Mouse (Mus musculus) R1 (cell line): ENCODE measurements around the gene Dagla.
A peak's percentile ranks its signal among the peaks of the same experiment; 100 is the strongest.

ENCODE experiments used
- DNase-seq: peaks from one replicate; pipeline ENCODE4 v3.0.0-alpha.2; 2018; ENCODE audit warnings: low read depth, low spot score

The Dagla gene

DNA sequence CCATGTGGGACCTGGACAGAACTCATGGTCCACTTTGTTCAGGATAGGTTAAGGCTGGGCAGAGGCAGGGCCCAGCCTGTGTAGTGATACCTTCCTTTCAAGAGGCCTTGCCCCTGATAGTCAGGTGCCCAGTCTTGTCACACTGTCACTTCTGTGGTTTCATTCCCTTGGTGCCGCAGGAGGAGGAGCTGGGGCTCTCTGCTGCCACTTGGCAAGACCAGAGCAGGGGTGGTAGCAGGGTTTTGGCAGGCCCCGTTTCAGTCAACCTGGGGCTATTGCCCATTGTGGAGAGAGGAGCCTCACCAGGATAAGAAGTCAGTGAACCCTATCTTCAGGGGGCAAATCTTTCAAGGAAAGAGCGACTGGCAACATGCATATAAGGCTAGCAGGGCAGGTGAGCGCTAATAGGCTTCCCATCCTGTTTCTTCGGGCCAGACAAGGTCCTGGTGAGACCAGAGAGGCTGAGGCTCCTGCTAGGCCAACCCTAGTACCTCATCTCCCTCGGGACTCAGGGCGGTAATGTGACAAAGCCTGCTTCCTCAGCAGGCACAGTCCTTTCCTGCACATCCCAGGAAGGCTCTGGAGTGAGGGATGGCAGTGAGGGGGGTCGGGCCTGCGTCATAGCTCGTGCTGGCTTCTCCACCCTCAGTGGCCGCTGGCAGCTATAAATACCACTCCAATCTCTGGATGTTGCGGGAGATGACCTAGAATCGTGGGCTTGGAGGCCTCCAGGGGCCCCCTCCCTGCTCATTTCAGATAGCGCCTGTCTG lies 23.7 kb downstream of the Dagla start:
- no peak for DNase-seq

DNA sequence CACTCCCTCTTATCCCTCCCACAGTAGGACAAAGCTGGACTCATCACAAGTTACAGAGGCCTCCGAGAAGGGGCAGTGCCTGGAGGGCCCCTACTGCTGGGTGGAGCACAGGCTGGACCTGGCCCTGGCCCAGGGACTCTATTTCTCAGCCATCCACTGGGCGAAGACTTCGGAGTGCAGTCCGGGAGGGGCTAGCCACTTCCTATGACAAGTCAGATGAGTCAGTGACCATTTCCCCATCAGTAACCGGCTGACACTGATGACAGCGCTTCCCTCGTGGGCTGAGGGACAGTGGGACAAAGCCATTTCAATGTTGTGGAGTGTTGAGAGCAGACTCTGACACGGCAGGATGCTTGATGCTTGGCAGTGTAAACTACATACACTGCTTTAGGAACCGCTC lies 25.0 kb downstream of the Dagla start:
- DNase-seq, result no peak

DNA sequence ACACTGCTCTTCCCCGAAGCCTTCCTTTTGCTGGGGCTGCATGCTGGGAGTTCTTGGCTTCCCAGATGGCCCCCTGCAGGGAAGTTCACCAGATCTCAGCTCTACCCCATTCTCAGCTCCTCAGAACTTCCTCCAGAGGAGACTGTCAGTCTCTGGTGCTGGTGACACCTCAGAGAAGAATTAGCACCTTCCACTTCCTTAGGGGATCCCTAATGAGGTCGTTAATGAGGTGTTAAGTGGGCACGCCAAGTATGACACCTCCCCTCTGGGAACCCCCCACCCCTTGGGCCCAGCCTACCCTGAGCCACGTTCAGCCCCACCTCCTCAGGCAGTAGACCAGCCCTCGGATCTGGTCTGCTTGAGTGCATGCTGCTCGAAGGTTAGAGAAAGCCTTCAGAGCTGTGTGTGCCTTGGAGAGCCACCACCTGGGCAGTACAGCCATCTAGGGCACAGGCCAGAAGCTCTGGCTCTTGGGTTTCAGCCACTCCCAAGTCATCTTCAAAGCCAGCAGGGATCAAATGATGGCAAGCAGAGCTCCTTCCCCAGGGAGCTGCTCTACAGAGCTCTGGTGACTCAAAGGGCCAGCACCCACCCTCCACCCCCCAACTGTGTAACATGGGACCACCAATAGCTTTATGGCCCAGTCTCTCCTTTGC lies 25.9 kb downstream of the Dagla start:
- peak; percentile 79 for DNase-seq

DNA sequence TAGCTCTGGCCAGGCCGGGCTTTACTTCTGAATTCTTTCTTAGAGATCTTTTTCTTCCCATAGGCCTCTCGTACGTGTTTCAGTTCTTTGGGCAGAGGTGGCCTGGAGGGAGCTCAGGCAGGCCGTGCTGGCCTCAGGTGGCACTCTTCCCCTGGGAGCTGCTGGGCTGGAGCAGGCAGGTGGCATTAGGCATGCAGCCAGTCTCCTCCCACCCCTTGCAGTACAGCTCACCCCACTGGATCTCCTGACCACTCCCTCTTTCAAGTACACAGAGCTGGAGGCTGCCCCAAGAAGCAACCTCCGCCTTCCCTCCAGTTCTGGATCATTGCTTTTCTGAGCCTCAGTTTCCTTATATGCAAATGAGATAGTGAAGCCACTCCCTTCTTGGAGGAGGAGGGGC lies 26.9 kb downstream of the Dagla start:
- DNase-seq, result peak; percentile 93

DNA sequence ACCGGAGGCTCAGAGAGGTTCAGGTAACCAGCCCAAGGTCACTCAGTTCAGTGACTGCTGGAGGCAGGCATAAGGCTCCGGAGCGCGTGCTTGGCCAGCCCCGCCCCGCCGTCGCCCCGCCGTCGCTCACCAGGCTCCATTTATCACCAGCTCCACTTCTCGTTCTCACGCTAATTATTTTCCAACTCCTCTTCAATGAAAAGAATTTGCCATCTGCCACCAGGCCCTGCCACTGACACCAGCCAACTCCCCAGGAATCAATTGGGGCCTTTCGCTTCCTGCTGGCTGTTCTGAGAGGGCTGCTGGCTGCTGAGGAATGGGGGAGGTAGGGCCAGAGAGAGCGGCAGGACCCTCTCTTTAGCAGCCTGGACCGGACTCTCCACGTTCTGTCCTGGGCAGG lies 27.3 kb downstream of the Dagla start:
- DNase-seq, result peak; percentile 52

DNA sequence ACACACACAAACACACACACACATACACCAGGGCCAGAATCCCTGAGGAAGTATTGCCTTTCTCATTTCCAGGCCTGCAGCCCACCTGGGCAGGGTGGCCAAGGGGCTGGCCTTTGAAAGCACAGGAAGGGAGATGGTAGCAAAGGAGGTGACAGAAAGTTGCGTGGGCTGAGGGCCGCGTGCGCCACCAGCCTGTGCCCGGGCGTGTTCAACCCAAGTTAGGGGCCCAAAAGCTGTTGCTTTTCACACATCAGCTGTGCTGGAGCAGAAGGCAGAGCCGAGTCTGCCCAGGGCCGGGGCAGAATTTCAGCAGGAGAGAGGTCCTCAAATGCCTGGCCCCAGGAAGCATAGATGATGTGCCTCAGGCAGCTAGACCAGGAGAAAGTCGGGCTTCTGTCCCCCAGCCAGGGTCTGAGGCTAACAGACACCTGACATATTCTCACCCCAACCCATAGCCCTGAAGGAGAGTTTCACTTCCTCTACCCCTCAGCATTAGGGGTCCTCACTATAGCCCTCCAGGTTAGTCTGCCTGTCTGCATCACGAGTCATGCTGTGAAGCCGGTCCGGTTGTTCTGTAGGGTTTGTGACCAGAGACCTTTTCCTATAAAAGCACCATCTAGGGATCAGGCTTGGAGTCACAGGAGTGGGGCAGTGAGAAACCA lies 28.1 kb downstream of the Dagla start:
- no peak for DNase-seq

DNA sequence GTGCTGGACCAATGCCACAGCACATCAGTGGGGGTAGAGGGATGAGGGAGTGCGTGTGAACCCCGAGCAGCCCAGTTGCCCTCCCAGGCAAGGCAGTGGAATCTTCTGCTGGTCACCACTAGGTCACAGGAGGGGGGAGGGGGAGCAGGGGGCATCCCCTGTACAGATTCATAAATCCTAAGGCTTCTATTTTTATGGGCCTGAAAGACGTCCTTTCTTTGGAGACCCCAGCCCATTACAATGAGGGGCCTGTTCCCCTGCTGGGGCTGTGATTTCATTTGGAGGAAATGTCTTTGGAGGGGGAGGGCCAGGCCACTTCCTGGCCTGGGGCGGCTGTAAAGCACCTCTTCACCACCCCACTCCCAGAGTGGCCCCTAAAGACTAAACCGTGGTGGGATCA lies 30.6 kb downstream of the Dagla start:
- no peak for DNase-seq

DNA sequence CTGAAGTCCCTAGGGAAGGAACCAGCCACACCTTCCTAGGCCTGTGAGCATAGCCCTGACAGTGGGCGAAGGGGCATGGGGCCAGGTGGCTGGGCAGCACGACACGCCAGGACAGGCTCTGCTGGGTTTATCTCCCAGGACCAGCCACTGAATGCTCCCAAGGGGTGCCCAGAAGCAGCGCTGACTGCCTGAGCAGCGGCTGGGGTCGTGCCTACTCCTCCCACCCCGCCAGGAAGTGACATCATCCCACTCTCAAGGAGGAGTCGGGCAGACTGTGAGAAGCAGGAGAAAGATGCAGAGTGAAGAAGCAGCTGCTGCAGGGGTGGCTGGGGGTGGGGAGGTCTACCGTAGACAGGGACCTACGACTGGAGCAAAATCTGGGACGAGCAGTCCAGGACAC lies 31.9 kb downstream of the Dagla start:
- peak; percentile 50 for DNase-seq

DNA sequence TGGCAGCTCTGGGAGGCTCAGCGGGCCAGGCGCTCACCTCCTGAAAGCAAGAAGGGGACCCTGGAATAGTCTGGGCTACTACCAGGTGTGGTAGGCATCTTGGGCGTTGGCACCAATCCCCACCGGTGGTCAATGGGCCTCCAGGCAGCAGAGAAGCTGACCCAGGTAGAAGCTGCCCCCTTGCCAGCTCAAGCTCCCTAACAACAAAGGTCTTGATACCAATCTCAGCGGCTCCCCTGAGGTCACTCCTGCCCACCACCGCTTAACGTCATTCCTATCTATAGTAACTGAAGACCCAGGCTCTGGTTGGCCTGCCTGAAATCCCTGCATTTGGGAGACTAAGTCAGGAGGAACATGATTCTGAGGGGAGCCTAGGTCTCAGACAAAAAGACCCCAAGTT lies 33.1 kb downstream of the Dagla start:
- no peak for DNase-seq

DNA sequence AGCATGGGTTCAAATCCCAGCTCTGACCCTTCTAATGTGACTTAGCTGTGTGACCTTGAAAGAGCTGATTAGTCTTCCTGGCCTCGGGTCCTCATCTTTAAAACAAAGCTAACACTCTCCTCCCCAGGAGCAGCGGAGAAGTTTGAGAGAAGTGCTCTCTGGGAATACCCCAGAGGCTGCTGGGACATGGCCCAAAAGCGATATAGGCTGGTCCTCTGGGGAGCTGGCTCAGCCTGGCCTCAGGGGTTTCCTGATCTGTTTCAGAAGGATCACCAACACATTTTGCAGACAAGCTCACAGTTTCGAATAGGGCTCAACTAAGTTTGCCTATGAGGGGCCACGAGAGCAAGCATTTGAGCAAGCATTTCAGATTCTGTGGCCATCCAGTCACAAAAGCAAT lies 34.3 kb downstream of the Dagla start:
- DNase-seq, result no peak

DNA sequence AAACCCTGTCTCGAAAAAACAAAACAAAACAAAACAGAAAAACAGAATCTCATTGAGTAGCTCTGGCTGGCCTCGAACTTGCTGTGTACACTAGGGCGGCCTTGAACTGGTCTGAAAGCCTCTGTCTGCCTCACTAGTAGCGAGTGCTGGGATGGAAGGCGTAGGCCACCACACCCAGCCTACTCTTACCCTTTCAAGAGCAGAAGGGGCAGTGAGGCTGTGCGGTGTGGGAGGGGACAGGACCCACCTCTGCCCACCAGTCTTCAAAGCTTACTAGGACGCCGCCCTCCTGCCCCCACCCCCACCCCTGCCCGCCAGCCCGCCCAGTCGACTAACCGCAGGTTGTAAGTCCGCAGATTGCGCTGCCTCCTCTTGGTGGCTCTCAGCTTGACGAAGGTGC lies 35.8 kb downstream of the Dagla start:
- peak; percentile 39 for DNase-seq

DNA sequence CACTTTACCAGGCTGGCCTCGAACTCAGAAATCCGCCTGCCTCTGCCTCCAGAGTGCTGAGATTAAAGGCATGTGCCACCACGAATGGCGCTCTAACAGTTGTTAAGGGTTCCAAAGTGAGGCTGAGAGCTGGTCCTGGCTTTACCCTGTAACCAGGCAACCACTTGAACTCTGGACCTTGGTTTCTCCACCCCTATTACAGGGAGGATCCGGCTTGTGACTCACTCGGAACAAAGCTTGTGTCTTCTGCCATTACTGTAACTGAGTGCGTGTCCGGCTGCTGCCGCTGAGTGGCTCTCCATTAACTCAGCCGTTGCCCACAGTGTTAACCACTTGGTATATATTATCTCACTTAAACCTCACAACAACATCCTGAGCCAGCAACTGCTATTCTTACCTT lies 36.7 kb downstream of the Dagla start:
- peak; percentile 96 for DNase-seq

DNA sequence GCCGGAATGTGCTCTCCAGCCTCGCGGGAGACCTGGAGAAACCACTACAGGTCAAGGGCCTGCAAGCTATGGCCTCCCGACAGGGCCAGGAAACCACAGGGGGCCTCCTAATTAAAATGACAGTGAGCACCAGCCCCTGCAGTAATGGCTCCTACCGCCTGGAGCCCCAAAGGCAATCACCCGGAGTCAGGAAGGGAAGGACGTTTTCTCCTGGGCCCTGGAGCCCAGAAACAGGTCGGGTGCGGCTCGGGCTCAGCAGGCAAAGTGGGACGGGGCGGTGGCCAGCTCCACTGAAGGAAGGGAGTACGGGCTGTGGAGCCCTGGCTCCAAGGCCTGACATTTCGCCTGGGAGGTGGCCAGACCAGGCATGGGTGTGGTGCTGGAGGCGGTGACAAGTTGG lies 37.6 kb downstream of the Dagla start:
- DNase-seq, result peak; percentile 95

DNA sequence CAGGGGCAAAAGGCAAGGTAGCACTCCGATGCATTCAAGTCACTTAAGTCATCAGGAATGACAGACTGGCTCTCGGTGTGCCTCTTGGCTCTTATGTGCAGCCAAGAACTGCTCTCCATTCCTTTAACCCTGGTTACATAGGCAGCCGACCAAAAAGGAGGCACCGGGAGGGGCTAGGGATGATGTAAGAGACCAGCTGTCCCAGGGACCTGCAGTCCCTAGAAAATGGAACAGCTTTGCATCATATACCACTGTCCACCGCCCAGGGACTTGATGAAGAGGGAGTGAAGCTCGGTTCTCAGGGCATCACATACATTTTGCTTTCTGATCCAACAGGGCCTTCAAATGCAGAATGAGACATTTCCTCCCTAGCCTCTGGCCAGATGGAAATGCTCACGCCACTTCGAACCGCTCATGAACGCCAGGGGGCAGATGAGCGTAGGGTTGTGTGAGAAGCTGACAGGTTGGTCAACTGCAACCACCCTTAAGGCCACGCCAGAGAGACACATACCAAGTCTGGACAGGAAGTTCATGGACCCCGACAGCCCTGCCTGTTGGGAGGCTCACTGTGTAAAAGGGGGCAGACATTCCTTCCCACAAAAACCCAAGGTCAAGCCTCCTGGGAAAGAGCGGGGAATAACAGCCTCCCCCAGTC lies 38.4 kb downstream of the Dagla start:
- peak; percentile 90 for DNase-seq

DNA sequence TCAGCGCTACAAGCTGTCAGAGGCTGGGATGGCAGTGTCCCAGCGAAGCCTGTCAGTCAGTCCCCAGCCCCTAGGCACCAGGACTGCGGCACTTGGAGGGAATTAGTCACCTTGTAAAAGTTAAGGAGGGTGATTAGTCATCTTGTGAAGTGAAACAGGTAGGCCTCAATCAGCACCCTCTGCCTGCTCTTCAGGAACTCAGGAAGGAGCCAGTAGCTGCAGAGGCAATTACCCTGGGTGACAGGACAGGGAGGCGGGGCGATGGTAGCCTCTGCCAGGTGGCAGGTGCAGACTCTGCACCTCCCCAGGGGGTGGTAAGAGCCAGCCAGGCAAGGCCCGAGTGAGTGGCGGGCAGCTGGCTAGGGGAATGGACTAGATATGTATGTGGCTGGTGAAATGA lies 43.3 kb downstream of the Dagla start:
- no peak for DNase-seq

DNA sequence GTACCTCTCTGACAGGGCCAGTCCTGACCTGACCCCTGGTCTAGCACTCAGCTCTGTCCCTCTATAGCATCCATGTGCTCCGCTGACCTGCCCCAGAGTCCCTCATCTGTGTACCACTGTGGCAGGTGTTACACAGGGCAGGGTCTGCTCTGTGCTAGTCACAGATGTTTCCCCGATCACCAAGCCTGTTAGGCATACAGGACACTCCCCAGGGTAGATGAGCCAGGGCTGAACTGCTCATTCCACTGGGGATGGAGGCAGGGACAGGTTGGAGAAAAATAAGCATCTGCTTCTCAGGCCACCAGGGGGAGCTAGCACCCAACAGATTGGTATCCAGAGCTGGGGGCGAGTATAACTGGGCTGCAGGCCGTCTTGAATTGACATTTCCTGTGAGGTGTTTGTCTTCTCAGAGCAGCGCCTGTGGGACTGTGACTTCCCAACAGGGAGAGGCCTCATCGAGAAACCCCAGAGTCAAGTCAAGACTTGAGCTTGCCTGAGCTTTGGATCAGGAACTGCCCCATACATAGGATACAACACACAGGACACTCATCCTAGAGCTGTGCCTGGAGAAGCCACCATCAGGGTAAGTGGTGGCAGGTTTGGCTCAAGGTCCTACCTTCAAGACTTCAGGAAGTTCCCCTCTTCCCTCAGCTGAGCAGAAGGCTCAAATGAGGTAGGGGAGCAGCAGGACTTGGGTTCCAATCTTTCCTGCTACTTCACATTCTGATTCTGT lies 46.2 kb downstream of the Dagla start:
- peak; percentile 83 for DNase-seq

DNA sequence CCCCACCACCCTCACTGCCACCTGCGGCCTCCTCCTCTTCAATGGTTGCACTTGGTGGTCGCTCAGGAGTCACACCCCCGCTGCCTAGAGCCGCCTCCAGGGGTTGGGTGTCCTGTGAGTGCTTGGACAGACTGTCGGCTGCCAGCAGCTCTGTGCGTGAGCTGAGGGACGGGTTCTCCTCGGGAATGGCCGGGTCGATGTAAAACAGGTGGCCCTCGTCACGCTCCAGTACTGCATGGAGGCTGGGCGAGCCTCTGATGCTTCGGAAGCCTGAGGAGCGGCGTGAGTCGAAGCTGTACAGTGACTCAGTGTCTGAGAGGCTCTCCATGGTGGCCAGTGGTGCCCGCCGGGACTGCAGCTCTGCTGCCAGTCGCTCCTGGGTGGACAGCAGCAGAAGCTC lies 56.5 kb downstream of the Dagla start:
- DNase-seq, result no peak

DNA sequence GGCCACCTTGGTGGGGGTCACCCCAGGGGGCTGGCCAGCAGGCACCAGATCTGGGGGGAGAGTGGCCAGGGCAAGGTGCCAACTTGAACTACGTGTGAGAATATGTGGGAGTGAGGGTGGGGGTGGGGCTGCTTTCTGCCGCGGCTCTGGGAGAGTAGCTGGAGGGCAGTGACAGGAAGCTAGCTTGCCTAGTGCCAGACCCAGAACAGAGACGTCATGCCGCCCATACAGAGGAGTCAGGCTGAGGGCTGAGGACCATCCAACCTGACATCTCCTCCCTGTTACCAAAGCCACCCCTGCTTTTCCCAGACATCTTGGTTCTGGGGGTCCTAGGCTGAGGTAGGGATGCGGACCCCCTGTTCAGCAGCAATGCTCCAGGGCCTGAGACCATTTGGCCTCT lies 57.5 kb downstream of the Dagla start:
- no peak for DNase-seq

DNA sequence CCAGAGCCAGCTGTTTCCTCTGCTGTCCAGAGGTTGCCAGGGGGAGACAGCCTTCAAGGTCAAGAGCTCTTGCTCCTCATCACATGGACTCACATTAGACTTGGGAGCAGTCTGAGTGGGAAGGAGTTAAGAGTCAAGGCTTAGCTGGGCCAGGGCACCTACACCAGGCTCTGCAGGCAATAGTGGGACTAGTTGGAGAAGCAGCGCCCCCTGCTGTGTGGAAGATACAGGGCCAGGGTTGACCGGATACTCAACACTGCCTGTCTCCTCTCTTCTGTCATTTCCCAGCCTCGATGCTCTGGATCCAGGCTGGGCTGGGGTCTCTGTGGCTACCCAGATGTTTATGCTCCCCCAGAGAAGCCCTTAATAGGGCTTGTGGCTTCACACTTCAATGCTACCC lies 60.5 kb downstream of the Dagla start:
- DNase-seq, result peak; percentile 70

DNA sequence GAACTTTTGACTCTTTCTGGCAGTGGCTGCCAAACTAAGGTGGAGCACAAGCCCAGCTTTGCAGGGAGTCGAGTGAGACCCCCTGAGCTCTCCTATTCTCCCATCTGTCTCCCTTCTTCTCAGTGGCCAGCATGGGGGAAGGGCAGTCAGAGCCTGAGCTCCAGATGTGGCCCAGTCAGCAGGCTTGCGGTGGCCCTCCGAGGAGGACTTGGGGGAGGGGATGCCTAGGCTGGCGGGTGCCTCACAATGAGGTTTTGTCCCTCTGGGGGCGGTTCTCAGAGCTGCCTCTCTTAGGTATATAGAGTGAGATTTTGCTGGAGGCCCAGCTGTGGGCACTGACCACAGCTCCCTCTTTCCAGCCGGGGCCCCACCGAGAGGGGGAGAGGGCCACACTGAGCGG lies 61.8 kb downstream of the Dagla start:
- DNase-seq, result no peak

DNA sequence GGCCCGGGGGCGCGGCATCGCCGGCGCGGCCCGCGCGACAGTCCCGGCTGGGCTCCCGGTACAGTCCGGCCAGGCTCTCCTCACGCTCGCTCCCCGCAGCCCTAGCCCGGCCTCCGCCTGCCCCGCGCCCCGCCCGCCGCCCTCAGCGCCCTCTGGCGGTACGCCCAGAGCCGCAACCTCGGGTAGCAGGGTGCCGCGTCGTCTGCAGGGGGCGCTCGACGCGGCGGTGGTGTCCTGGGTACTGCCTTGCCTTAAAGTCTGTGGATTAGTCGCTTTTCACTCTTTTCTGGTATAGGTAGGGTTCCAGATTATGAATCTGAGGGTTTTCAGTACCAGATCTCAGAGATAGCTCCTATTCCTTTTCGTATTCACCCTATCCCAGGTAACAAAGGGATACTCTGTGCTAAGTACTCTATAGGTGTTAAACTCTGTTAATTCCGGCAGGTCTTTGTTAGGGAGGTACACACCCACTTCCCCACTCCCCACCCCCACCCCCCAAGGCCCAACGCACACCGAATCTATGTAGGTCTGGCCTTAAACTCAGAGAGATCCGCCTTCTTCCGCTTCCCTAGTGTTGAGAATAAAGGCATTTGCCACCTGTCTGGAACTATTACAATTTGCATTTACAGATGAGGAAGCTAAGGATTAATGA lies 63.9 kb downstream of the Dagla start, which contains the start of gene Myrf:
Gene Myrf (minus strand): TSS at position 95 of the 652 bp plus-strand sequence.
- DNase-seq, result peak; percentile 96
